Mouse (Mus musculus): ENCODE data around the gene C1qtnf6.

C1qtnf6 gene

DNA sequence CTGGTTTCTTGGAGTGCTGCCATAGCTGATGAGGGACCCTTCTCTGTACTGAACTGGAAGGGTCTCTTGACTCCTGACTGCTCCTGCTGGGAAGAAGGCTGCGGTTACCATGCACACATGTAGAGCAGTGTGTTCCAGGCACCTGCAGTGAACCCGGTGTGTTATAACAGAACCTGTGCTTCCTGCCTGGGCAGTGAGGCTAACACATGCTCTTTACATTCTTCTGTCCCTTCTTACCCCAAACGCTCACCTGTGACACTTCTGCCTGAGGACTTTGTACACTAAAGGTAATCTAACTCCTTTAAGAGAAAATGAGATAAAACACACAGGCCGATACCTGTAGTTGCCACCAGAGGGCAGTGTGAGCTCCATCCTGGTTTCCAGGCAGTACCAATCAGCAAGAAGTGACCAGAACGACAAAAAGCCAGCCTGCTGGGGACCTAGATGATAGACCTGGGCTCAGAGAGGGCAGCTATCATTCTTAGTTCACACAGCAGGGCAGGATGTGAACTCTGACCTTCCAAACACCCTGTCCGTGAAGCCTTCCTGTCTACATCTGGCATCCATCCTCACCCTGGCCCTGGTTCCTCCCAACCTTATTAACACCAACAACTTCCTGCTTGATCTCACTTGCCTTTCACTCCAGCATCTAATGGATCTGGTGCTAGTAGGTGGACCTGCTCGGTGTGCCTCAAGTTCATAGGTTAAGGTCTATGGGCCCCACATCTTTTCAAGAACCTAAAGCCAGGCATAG lies 16.6 kb downstream of the C1qtnf6 start:
- DNase-seq (ENCODE audit: low read depth), result peak; percentile 91

DNA sequence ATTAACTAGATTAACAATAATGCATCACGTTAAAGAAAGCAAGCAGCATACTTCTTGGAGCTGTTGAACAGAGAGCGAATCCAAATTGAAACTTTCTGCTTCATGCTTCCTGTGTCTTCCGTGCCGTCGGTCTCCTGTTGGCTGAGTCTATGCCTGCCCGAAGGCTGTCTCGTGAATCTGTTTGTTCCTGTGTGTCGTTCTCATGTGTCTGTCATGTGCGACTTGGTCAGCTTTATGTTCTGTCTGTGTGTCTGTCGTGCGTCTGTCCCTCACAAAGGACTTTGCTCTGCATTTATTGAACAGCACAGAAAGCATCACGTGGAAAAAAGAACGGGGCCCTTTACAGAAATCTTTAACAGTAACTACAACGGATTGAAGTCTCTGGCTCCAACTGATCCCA lies 18.2 kb downstream of the C1qtnf6 start:
- DNase-seq (ENCODE audit: low read depth), result peak; percentile 61

DNA sequence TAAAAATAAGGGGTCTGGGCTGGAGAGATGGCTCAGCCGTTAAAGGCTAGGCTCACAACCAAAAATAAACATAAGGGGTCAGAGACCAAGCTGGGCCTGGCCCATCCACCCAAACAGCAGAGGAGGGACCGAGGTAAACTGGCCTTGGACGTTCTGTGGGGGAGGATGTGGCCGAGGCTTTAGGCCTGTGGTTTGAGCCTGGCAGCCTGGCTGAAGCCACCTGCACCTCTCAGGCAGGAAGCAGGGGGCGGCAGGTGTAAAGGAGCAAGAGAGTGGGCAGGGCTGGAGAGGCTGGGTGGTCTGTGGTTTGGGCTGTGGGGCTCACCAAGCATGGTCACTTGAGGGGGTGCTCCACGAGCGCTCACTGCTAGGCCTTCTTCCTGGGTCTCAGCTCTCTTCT lies 19.3 kb downstream of the C1qtnf6 start:
- peak; percentile 60 for DNase-seq (ENCODE audit: low read depth)

DNA sequence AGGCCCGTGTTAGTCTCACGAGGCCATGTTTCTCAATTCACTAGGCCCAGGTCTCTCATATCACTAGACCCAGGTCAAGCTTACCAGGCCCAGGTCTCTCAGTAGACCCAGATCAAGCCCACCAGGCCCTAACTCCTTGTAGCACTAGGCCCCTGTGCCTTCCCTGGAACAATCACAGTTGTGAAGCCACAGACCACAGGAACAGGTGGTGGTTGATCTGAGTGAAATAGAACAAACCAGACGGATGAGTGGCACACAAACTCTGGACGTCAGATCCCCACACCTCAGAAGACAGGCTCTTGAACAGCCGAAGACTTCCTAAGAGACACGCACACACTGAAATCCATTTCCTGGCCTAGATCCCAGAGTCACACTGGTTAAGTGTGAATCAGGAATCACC lies 20.5 kb downstream of the C1qtnf6 start:
- DNase-seq (ENCODE audit: low read depth), result peak; percentile 82

DNA sequence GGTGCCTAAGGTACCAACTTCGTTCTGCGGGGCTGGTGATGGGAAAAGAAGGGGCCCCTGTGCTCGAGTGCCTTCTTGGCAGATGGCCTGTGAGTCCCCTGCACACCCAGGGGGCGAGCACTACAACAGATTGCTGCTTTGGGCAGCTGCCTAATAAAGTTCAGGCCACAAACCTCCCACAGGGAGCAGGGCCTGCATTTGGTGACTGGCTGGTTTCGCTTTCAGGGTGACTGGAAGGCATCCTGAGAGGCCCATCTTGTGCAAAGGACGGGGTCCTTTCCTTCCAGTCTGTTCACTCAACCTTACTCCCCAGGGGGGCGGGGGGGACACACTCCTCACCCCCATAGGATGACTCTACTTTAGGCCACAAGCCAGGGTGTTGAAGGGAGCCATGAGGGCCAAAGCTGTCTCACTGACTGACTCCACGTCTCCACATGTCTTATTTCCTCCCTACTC lies 21.1 kb downstream of the C1qtnf6 start:
- peak; percentile 86 for DNase-seq (ENCODE audit: low read depth)

DNA sequence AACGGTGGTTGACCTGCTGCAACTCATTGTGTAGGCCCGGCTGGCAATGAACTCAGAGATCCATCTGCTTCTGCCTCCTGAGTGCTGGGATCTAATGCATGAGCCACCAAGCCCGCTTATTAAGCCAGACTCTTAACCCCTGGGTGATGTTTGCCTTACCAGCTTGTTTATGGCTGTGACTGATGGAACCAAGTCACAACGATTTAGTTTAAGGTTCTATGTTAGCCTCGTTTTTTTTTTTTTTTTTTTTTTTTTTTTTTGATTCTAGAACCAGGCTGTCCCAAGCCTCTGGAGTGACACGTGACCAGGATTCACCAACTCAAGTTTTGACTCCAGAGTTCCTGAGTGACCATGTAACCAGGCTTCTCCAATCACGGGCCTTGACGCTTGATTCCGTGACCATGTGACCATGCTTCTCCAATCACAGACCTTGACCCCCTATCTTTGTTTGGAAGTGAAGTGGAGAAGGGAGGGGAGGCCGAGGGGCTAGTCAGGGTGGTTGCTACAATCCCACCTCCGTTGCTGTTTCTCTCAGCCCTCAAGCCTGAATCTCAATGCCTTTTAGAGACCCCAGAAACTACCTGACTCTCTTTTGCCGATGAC lies 21.8 kb downstream of the C1qtnf6 start:
- peak; percentile 32 for DNase-seq (ENCODE audit: low read depth)

DNA sequence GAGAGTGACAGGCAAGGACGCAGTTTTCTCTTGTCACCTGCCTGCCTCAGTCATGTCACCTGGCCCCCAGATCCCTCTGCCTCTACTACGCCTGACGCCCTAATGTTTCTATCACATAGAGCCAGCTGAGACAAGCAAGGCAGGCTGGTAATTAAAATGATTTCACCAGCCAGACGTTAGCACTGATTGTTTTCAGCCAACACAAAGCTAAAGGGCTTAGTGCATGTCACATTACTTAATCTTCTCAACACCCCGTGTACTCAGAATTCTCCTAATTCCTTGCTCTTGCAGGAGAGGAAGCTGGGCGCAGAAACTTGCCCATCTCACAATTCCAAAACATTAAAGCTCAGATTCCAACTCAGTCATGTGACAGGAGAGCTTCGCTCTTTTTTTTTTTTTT lies 22.8 kb downstream of the C1qtnf6 start:
- no peak for DNase-seq (ENCODE audit: low read depth)

DNA sequence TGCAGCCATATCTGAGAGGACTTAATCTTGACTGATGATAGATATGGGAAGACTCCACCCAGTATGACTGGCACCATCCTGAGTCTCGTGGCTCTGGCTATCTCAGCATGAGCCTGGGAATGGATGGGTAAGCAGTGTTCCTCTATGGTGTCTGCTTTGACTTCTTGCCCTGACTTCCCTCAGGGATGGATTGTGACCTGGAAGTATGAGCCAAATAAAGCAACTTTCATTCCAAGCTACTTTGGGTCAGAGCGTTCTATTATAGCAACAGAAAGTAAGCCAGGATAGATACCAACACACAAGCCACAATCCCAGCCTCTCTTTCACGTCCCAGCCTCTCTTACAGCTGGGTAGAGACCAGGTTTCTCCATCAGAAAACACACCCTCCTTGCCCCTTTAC lies 25.7 kb downstream of the C1qtnf6 start:
- DNase-seq (ENCODE audit: low read depth), result no peak

DNA sequence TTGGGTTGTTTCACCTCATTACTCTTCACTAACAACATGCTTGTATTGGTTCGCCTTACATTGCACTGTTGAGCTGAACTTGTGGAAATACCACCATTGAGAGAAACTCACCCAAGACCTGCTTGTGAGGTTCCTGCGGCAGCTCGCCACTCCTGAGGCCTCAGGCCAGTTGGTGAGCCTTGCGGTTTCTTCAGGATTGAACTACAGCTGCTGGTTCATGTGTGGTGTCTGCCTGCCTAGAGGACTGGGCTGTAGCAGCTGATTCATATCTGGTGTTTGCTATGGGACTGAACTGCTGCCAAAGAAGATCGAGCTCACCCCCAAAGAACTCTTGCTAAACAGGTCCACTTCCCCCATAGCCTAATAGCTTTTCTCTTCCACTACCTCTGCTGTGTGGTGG lies 26.4 kb downstream of the C1qtnf6 start:
- no peak for DNase-seq (ENCODE audit: low read depth)

DNA sequence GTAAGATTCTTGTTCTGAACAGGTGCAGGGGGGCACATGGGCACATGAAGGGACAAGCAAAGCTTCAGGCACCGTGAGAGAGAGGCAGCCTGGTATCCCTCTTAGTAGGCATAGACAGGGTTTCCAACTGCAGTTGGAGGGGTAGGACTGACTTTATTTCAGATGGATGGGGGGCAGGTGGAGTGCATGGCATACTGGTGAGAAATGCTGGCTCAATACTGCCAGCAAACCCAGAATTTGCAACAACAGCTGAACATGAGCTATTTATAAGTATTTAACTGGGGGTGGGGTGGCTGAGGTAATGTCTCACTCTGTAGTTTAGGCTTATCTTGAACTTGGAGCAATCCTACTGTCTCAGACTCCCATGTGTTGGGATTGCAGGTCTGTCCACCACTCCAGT lies 27.2 kb downstream of the C1qtnf6 start:
- DNase-seq (ENCODE audit: low read depth), result no peak

DNA sequence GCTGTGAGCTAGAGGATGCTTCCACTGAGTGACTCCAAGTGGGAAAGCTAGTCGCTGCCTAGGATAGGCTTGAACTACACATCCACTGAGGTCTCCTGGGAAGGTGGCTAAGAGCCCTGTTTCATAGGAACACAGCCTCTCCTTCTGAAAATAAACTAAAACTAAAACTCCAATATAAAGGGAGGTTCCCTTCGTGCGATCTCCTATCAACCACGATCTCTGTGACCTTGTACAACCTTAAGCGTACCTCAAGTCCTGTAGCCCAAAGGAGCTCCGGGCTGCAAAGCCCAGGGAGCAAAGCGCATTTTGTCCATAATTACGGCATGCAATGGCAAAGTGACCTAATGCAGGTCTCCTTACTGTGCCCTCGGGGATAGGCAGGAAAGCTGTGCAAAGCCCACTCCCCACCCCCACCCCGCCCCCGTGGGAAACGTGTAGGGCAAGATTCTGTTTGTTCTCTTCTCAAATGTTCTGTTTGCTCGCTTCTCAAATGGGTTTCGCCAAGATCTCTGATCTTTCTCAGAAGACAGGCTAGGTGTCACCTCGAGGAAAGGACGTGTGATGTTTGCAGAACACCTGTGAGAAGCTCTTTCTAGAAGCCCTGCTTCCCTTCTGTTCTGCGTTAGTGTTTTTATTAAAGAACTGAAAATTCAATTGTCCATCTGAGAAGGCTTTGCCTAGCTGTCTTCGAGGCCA lies 28.6 kb downstream of the C1qtnf6 start:
- DNase-seq (ENCODE audit: low read depth), result peak; percentile 72

DNA sequence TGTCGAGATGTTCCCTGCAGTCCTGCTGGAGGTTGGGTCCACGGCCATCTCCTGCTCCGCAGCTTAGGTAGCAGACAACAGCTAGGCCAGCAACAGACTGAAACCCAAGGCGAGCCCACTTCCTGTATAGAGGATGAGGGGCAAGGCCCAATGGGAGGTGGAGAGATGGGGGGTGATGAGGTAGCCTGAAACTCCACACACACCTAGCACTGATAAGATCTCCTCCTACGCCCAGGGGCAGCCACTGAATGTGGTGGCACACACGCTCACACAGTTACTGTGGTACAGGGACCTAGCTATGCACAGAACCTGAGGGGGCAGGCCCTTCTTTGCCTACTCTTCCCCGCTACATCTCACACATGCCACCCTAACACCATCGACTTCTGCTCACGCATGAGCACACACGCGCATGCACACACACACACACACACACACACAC lies 36.2 kb downstream of the C1qtnf6 start, which contains the start of gene Il2rb:
Gene Il2rb (minus strand): TSS at position 304 of the 439 bp plus-strand sequence.
- DNase-seq (ENCODE audit: low read depth), result peak; percentile 95

DNA sequence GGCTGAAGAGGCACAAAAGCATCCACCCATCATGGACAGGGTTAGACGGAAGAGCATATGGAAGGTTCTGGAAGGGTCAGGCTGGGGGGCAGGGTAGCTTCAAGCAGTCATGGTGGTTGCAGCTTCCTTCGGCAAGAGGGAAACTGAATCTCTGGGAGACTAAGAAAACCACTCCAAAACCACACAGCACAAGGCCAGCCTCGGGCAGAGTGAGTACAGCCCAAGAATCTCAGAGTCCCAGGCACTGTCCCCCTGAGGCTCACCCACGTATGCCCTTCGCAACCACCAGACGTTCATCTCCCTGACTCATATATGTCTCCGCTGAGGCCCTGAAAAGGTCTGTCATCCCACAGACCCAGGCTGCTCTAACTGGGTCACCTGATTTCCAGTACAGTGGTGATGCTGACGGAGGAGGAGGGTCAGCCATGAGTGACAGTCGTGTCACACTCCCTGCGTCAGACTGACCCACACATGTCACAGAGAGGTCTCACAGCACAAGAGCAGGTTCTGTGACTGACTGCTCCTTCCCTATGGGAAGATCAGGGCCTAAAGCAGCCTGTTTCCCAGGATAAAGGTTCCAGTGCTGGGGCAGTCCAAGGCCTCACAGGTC lies 37.7 kb downstream of the C1qtnf6 start:
- peak; percentile 92 for DNase-seq (ENCODE audit: low read depth)

DNA sequence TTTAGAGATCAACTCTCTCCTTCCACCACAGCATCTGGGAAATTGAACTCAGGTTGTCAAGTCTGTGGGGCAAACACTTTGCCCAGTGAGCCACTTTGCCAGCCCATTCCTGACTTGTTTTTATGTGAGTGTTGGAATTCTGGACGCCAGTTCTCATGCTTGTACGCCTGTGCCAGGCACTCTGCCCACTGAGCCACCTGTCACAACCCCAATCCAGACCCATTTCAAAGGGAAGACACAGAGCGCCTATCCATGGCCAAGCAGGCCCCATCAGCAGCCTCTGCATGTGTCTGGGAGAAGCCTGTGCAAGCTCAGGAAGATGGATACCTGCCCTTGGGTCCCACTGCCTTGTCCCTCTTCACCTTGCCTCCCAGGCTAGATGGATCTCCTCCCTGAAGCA lies 39.9 kb downstream of the C1qtnf6 start:
- DNase-seq (ENCODE audit: low read depth), result no peak

DNA sequence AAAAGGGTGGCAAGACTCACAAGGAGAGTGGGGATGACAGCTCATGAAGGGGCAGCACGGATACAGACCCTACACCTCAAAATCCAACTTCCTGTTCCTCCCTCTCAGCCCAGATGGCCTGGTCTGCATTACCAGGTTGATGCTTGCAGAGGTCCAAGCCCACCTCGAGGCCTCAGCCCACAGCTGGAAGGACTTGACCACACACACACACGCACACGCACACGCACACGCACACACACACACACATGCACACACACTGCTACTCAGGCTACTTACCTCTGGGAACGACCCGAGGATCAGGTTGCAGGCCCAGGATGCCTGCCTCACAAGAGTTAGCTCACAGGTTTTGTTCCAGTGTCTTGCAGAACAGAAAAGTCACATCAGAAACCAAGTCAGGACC lies 41.3 kb downstream of the C1qtnf6 start:
- no peak for DNase-seq (ENCODE audit: low read depth)

DNA sequence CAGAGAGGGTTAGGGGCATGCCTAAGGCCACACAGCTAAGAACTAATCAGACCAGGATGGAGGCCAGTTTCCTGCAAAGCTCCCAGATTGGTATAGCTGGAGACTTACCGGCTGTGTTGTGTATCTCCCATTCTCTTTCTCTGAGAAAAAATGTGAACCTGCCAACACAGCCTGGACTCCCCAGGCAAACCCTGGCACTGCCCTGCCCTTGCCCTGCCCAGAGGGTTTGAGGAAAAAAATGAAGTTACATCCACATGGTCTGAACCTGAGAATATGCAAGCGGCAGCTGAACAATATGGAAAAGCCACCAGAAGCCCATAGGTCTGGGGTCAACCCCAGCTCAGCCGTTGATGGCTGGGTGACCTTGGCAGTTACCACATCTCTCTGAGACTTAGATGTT lies 42.0 kb downstream of the C1qtnf6 start:
- DNase-seq (ENCODE audit: low read depth), result no peak

DNA sequence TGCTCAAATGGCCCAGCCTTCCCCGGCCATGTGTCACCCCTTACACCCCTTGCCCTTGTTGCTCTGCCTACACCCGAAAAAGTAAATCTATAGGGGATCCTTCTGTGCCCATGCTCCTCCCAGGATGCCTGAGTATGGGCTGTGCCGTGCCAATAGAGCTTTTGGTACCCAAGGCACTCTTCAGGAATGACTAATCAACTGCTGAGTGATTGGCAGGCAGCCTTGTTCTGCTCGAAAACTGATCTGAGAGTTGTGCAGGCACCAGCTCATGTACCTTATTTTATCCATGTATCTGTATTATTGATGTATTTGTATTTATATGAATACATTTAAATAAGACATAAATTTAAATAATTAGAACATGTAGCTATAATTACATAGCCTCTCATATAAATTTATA lies 44.1 kb downstream of the C1qtnf6 start:
- no peak for DNase-seq (ENCODE audit: low read depth)

DNA sequence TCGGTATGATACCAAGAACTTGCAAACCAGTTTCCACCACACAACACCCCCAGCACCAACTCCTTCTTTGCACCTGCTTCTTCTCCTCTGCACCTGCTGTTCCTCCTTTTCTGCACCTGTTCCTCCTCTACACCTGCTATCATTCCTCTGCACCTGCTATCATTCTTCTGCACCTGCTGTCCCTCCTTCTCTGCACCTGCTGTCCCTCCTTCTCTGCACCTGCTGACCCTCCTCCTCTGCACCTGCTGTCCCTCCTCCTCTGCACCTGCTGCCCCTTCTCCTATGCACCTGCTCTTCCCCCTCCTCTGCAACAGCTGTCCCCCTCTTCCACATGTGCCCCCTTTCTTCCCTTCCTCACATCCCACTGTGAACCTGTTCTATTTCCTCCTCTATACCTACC lies 44.7 kb downstream of the C1qtnf6 start:
- DNase-seq (ENCODE audit: low read depth), result no peak

DNA sequence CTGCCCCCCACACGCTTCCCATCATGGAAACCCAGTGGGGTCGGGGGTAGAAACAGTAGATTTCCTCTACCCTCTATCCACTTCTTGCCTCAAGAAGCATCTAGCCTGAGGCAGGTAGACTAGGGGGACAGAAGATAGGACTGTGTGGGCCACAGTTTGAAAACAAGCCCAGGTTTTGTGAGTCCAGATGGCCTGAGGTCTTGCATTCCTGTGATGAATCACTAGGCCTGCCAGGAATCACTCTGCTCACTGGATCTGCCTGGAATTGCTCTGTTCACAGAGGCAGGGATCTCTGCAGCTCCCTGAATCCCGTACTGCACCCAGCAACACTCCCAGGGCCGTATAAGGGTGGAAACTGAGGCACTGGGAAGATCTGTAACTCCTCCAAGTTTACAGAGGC lies 47.9 kb downstream of the C1qtnf6 start:
- no peak for DNase-seq (ENCODE audit: low read depth)

DNA sequence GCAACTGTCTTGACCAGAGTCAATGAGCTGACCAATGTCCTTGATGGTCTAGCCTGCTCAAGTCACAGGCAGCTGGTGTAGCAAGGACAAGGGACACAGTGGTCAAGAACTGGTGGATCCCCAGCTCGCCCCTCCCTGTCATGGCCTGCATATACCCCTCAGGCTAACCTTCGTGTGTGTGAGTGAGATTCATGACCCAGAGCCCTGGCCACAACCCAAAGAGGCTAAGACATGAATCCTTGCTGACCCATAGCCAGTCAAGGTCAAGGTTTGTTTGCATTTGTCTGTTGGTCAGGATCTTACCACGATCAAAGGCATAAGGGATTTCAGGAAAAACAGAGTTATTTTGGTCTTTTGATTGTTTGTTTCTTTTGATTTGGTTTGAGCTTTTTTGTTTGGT lies 48.7 kb downstream of the C1qtnf6 start:
- DNase-seq (ENCODE audit: low read depth), result no peak

DNA sequence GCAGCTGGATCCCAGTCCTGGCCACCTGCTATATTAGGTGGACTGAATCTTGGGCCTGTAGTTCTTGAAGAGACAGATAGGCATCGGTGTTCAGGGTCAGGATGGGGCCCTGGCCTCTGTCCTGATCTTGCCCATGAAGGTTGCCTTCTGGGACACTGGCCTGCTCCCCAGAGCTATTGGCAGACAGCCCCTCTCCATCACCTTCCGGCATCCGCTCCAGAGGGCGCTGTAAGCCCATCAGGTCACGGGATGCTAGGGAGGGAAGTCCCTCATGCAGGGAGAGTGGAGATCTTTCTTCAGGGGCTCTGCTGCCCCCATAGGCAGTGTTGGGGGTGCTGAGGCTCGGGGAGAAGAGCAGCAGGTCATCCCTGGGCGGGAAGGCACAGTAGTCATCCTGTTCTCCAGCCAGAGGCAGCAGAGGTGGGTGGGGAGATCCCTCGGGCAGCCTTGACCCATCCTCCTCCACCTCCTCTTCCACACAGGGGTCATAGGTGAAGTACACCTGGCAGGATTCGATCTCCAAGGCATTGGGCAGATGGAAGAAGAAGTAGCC lies 49.7 kb downstream of the C1qtnf6 start:
- DNase-seq (ENCODE audit: low read depth), result peak; percentile 58

DNA sequence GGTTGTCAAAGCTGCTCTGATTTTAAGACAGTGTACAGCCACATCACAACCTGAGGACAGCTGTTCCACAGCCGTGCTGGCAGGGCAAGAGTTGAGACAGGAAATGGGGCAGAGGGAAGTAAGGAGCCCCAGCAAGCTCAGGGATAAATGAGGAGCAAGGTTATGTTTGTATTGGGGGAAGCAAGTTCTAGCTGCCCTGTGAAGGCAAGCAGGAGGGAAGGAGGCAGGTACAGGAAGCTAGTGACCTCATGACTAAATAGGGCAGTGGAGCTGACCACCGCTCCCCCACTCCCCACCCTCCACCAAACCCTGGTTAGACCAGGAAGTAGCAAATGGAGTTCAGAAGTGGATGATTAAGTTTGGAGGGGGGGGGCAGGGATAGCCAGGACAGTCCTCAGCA lies 50.2 kb downstream of the C1qtnf6 start:
- peak; percentile 59 for DNase-seq (ENCODE audit: low read depth)

Data from induced T-regulatory cell, adult 2 months (primary cell).